Comparison of ENCODE assay signal across 8 mouse cellular contexts in the genomic region with DNA sequence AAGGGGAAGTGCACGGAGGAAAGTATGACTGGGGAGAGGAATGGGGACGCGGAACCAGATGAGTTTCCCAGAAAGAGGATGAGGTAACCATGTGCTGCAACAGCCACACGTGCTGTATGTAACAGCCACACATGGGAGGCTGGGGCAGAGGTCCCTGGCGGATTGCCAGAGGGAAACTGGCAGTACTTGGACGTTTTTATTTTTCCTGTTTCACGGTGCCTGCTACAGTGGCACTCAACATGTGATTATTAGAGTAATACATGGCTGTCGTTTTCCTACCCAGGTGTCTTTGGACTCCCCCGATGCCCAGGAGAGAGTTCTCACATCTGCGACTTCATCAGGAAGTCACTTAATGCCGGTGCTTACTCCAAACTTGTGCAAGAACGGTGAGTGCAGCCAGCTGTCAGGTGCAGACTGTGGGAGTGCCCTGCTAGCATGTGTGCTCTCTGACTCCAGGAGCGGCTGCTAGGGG. TPM values are rescaled to one million over a fixed set of nuclear protein-coding genes. Genes with fewer than 3 reads are reported as not detected.
DNase-seq lines count a peak whose midpoint lies in the region; ATAC-seq lines count a peak whose summit lies in the region.

No protein-coding gene starts in this region.

- no peaks in the 10 kb centered on the region for H3K27me3 ChIP-seq in heart, embryonic 11.5 days (ENCODE audit: control insufficient read depth, insufficient read depth, low read length)
- no peaks in the 10 kb centered on the region for H3K27me3 ChIP-seq in midbrain, embryonic 13.5 days
- no peaks in the 10 kb centered on the region for H3K27me3 ChIP-seq in midbrain, embryonic 11.5 days (ENCODE audit: control insufficient read depth, insufficient read depth, low read length)

- no peaks in the 10 kb centered on the region for H3K9me3 ChIP-seq in heart, embryonic 11.5 days (replicated peaks; ENCODE audit: control insufficient read depth, low read length)
- no peaks in the 10 kb centered on the region for H3K9me3 ChIP-seq in midbrain, embryonic 13.5 days
- H3K9me3 ChIP-seq in midbrain, embryonic 11.5 days (ENCODE audit: control insufficient read depth, low read length): no peaks in the 10 kb centered on the region

- WGBS in heart, embryonic 11.5 days (ENCODE audit: insufficient replicate concordance): 76% methylated on average over 13 of the region's 13 CpGs
- 91% methylated on average over 13 of the region's 13 CpGs for WGBS in midbrain, embryonic 13.5 days
- WGBS in midbrain, embryonic 11.5 days: 89% methylated on average over 13 of the region's 13 CpGs

- DNase-seq in heart, adult 18-20 months: peak; percentile 39 to 63
- peak; percentile 55 for DNase-seq in adrenal gland, postnatal 10 days
- DNase-seq in kidney, postnatal 4 days: peak; percentile 20 to 33
- no peak for DNase-seq in midbrain, embryonic 11.5 days (ENCODE audit: low spot score, missing footprints)
- no peak for DNase-seq in cerebellum, postnatal 4 days (ENCODE audit: low spot score in 2 of 2)

- no peak overlapping the region for H3K4me2 ChIP-seq in heart, embryonic 11.5 days
- no peak overlapping the region for H3K4me2 ChIP-seq in midbrain, embryonic 13.5 days (replicated peaks)
- no peak overlapping the region for H3K4me2 ChIP-seq in midbrain, embryonic 11.5 days

- H3K4me1 ChIP-seq in heart, embryonic 11.5 days (ENCODE audit: control insufficient read depth, insufficient read depth, low read length): no peaks in the 10 kb centered on the region
- H3K4me1 ChIP-seq in midbrain, embryonic 13.5 days (replicated peaks): no peaks in the 10 kb centered on the region
- H3K4me1 ChIP-seq in midbrain, embryonic 11.5 days (ENCODE audit: control insufficient read depth, insufficient read depth, low read length): no peaks in the 10 kb centered on the region

- H3K9ac ChIP-seq in heart, embryonic 11.5 days (ENCODE audit: low read depth, low read length): no peak overlapping the region
- no peak overlapping the region for H3K9ac ChIP-seq in midbrain, embryonic 13.5 days (replicated peaks)
- H3K9ac ChIP-seq in midbrain, embryonic 11.5 days (ENCODE audit: low read length): no peak overlapping the region

- H3K36me3 ChIP-seq in heart, embryonic 11.5 days (ENCODE audit: control insufficient read depth, insufficient read depth, low read length): peaks cover 13% of the 10 kb centered on the region; the same call in 1 of the 2 replicates
- peaks cover 85% of the 10 kb centered on the region for H3K36me3 ChIP-seq in midbrain, embryonic 13.5 days
- H3K36me3 ChIP-seq in midbrain, embryonic 11.5 days (ENCODE audit: control insufficient read depth, insufficient read depth, low read length): peaks cover 24% of the 10 kb centered on the region

- H3K27ac ChIP-seq in heart, embryonic 11.5 days (ENCODE audit: low read depth, low read length): no peak overlapping the region
- H3K27ac ChIP-seq in midbrain, embryonic 13.5 days: no peak overlapping the region
- no peak overlapping the region for H3K27ac ChIP-seq in midbrain, embryonic 11.5 days (ENCODE audit: low read depth, low read length)

- no peak overlapping the region for H3K4me3 ChIP-seq in heart, embryonic 11.5 days (ENCODE audit: low read depth, low read length)
- H3K4me3 ChIP-seq in midbrain, embryonic 13.5 days (replicated peaks): no peak overlapping the region
- H3K4me3 ChIP-seq in midbrain, embryonic 11.5 days (ENCODE audit: low read depth, low read length): no peak overlapping the region

- no peak for ATAC-seq in heart, embryonic 11.5 days (replicated peaks; ENCODE audit: insufficient number of reproducible peaks, low FRiP score, low TSS enrichment)
- peak; percentile 95 for ATAC-seq in neutrophil, adult 5-6 weeks (ENCODE audit: extremely low read depth, insufficient number of reproducible peaks, low FRiP score, poor library complexity, severe bottlenecking)
- no peak for ATAC-seq in midbrain, embryonic 13.5 days
- ATAC-seq in midbrain, embryonic 11.5 days (ENCODE audit: low FRiP score): no peak

RNA-seq across cellular contexts. Expression of a gene that starts 12.1 kb away (rescaled TPM):
- total RNA-seq in heart, adult 18-20 months (2021): 10 to 100 TPM; 43.0 to 44.9 TPM
- polyA plus RNA-seq in heart, embryonic 11.5 days (2014; fragmentation: Nextera tagmentation; extraction: Ambion mirVana): 61.8 and 66.4 TPM in 2 replicates
- total RNA-seq in adrenal gland, postnatal 10 days (2021): 10 to 100 TPM; 45.9 to 54.5 TPM
- total RNA-seq in neutrophil, adult 5-6 weeks (2017): 219 and 220 TPM in 2 replicates
- polyA plus RNA-seq in midbrain, embryonic 13.5 days (2015; fragmentation: Nextera tagmentation; extraction: Ambion mirVana): 80.4 and 81.8 TPM in 2 replicates
- polyA plus RNA-seq in midbrain, embryonic 11.5 days (2014; fragmentation: Nextera tagmentation; extraction: Ambion mirVana): 62.7 and 63.7 TPM in 2 replicates

RNA-seq across cellular contexts. Expression of a gene that starts 37.7 kb away (rescaled TPM):
- total RNA-seq in heart, adult 18-20 months (2021): 10 to 100 TPM; 46.3 to 52.7 TPM
- polyA plus RNA-seq in heart, embryonic 11.5 days (2014; fragmentation: Nextera tagmentation; extraction: Ambion mirVana): 54.1 and 54.8 TPM in 2 replicates
- total RNA-seq in adrenal gland, postnatal 10 days (2021): 100 to 1,000 TPM; 128 TPM
- 707 and 737 TPM in 2 replicates for total RNA-seq in neutrophil, adult 5-6 weeks (2017)
- 73.8 and 77.2 TPM in 2 replicates for polyA plus RNA-seq in midbrain, embryonic 13.5 days (2015; fragmentation: Nextera tagmentation; extraction: Ambion mirVana)
- 69.7 and 74.4 TPM in 2 replicates for polyA plus RNA-seq in midbrain, embryonic 11.5 days (2014; fragmentation: Nextera tagmentation; extraction: Ambion mirVana)

Comparison
In these comparisons a context has a peak if more than half of its experiments do, and no peak if none do; other contexts are left out.
1. DNase-seq: peak in heart, adult 18-20 months (2 of 2), adrenal gland, postnatal 10 days (single experiment) and kidney, postnatal 4 days (2 of 2); none in midbrain, embryonic 11.5 days (single experiment) and cerebellum, postnatal 4 days (0 of 2).